Mouse (Mus musculus): ENCODE measurements around the gene Papola. TPM values are rescaled to one million over a fixed set of nuclear protein-coding genes. Genes with fewer than 3 reads are reported as not detected.

The Papola gene
- polyA plus RNA-seq (2016; fragmentation: Nextera tagmentation; extraction: Ambion mirVana), result 326 and 334 TPM in 2 replicates

- peak; percentile 95 for ATAC-seq (ENCODE audit: low FRiP score)
- peak within 1 kb of the TSS; percentile 89 for H3K9ac ChIP-seq
- H3K27ac ChIP-seq, result peak within 1 kb of the TSS; percentile 96
- H3K4me1 ChIP-seq, result peaks cover 22% of the 10 kb centered on the region
- no peaks in the 10 kb centered on the region for H3K27me3 ChIP-seq
- H3K36me3 ChIP-seq (replicated peaks), result peaks cover 3% of the 10 kb centered on the region
- no peaks in the 10 kb centered on the region for H3K9me3 ChIP-seq
- under 1% methylated on average over 67 of the region's 85 CpGs for WGBS
- H3K4me2 ChIP-seq, result peak within 1 kb of the TSS; percentile 87
- peak within 1 kb of the TSS; percentile 96 for H3K4me3 ChIP-seq (replicated peaks)
Observed at GRCm38 (mm10) chr12:105784196-105784999, at the start of gene Papola. TSS of gene Papola (plus strand) at chr12:105784694.

- Histone ChIP-seq H3K36me3 (replicated peaks) (no peaks in the 10 kb centered on the region), H3K27ac (no peak overlapping the region), H3K4me1 (no peaks in the 10 kb centered on the region), H3K27me3 (no peaks in the 10 kb centered on the region), H3K4me3 (replicated peaks) (no peak overlapping the region), H3K9ac (no peak overlapping the region), H3K4me2 (no peak overlapping the region), H3K9me3 (no peaks in the 10 kb centered on the region)
- ATAC-seq (ENCODE audit: low FRiP score), result no peak
- WGBS, result 72% methylated on average over 7 of the region's 7 CpGs
Observed at GRCm38 (mm10) chr12:105735226-105735888, 49.1 kb upstream of the Papola start.

GRCm38 (mm10) chr12:105735889-105736251 lies 48.6 kb upstream of the Papola start:
- Histone ChIP-seq H3K27me3 (no peaks in the 10 kb centered on the region), H3K4me3 (replicated peaks) (no peak overlapping the region), H3K27ac (no peak overlapping the region), H3K36me3 (replicated peaks) (no peaks in the 10 kb centered on the region), H3K9me3 (no peaks in the 10 kb centered on the region), H3K4me1 (no peaks in the 10 kb centered on the region), H3K4me2 (no peak overlapping the region), H3K9ac (no peak overlapping the region)
- 90% methylated on average over 6 of the region's 6 CpGs for WGBS
- ATAC-seq (ENCODE audit: low FRiP score), result no peak

- H3K4me1 ChIP-seq, result no peaks in the 10 kb centered on the region
- H3K36me3 ChIP-seq (replicated peaks), result no peaks in the 10 kb centered on the region
- no peak overlapping the region for H3K4me3 ChIP-seq (replicated peaks)
- H3K9ac ChIP-seq, result no peak overlapping the region
- no peak for ATAC-seq (ENCODE audit: low FRiP score)
- H3K4me2 ChIP-seq, result no peak overlapping the region
- H3K27me3 ChIP-seq, result no peaks in the 10 kb centered on the region
- H3K27ac ChIP-seq, result no peak overlapping the region
- no peaks in the 10 kb centered on the region for H3K9me3 ChIP-seq
- 88% methylated on average over 15 of the region's 15 CpGs for WGBS
Observed at GRCm38 (mm10) chr12:105738316-105739096, 46.0 kb upstream of the Papola start.

GRCm38 (mm10) chr12:105739656-105740055 lies 44.8 kb upstream of the Papola start:
- Histone ChIP-seq H3K36me3 (replicated peaks) (no peaks in the 10 kb centered on the region), H3K27ac (no peak overlapping the region), H3K9ac (no peak overlapping the region), H3K27me3 (no peaks in the 10 kb centered on the region), H3K4me3 (replicated peaks) (no peak overlapping the region), H3K4me1 (no peaks in the 10 kb centered on the region), H3K9me3 (no peaks in the 10 kb centered on the region), H3K4me2 (no peak overlapping the region)
- ATAC-seq (ENCODE audit: low FRiP score), result no peak
- WGBS, result 91% methylated on average over 8 of the region's 8 CpGs

GRCm38 (mm10) chr12:105748114-105748513 lies 36.4 kb upstream of the Papola start:
- 92% methylated on average over 5 of the region's 5 CpGs for WGBS
- Histone ChIP-seq H3K4me2 (no peak overlapping the region), H3K9me3 (no peaks in the 10 kb centered on the region)

GRCm38 (mm10) chr12:105753813-105754212 lies 30.7 kb upstream of the Papola start:
- 0 out of 2 replicates have a peak, but pooled peaks cover 3% of the 10 kb centered on the region for H3K9me3 ChIP-seq
- no peaks in the 10 kb centered on the region for H3K36me3 ChIP-seq (replicated peaks)
- H3K9ac ChIP-seq, result no peak overlapping the region
- H3K27ac ChIP-seq, result no peak overlapping the region
- WGBS, result 94% methylated on average over 10 of the region's 10 CpGs
- no peak for ATAC-seq (ENCODE audit: low FRiP score)
- no peaks in the 10 kb centered on the region for H3K27me3 ChIP-seq
- H3K4me2 ChIP-seq, result no peak overlapping the region
- no peak overlapping the region for H3K4me3 ChIP-seq (replicated peaks)
- 0 out of 2 replicates have a peak, but pooled peaks cover 4% of the 10 kb centered on the region for H3K4me1 ChIP-seq

More at GRCm38 (mm10) chr12:105748114-105748513, 36.4 kb upstream of the Papola start:
- no peaks in the 10 kb centered on the region for H3K36me3 ChIP-seq (replicated peaks)
- H3K4me3 ChIP-seq (replicated peaks), result no peak overlapping the region
- no peak overlapping the region for H3K27ac ChIP-seq
- no peaks in the 10 kb centered on the region for H3K27me3 ChIP-seq
- ATAC-seq (ENCODE audit: low FRiP score), result no peak
- no peak overlapping the region for H3K9ac ChIP-seq
- no peaks in the 10 kb centered on the region for H3K4me1 ChIP-seq

- Histone ChIP-seq H3K9me3 (0 out of 2 replicates have a peak, but pooled peaks cover 3% of the 10 kb centered on the region), H3K27me3 (no peaks in the 10 kb centered on the region), H3K4me1 (0 out of 2 replicates have a peak, but pooled peaks cover 4% of the 10 kb centered on the region), H3K36me3 (replicated peaks) (no peaks in the 10 kb centered on the region), H3K4me3 (replicated peaks) (no peak overlapping the region), H3K4me2 (no peak overlapping the region), H3K9ac (no peak overlapping the region), H3K27ac (no peak overlapping the region)
- no peak for ATAC-seq (ENCODE audit: low FRiP score)
- WGBS, result 48% methylated on average over 15 of the region's 15 CpGs
Observed at GRCm38 (mm10) chr12:105757816-105758497, 26.5 kb upstream of the Papola start.

- Histone ChIP-seq H3K4me3 (replicated peaks) (no peak overlapping the region), H3K9ac (no peak overlapping the region), H3K4me1 (0 out of 2 replicates have a peak, but pooled peaks cover 4% of the 10 kb centered on the region), H3K27ac (no peak overlapping the region), H3K9me3 (0 out of 2 replicates have a peak, but pooled peaks cover 3% of the 10 kb centered on the region), H3K36me3 (replicated peaks) (no peaks in the 10 kb centered on the region), H3K4me2 (no peak overlapping the region), H3K27me3 (no peaks in the 10 kb centered on the region)
- ATAC-seq (ENCODE audit: low FRiP score), result no peak
- 85% methylated on average over 2 of the region's 2 CpGs for WGBS
Observed at GRCm38 (mm10) chr12:105758911-105759310, 25.6 kb upstream of the Papola start.

- Histone ChIP-seq H3K27me3 (no peaks in the 10 kb centered on the region), H3K9me3 (0 out of 2 replicates have a peak, but pooled peaks cover under 1% of the 10 kb centered on the region), H3K36me3 (replicated peaks) (no peaks in the 10 kb centered on the region), H3K9ac (no peak overlapping the region), H3K4me1 (0 out of 2 replicates have a peak, but pooled peaks cover 4% of the 10 kb centered on the region), H3K4me2 (no peak overlapping the region), H3K4me3 (replicated peaks) (no peak overlapping the region), H3K27ac (no peak overlapping the region)
- ATAC-seq (ENCODE audit: low FRiP score), result no peak
- WGBS, result 80% methylated on average over 10 of the region's 10 CpGs
Observed at GRCm38 (mm10) chr12:105759849-105760478, 24.5 kb upstream of the Papola start.

GRCm38 (mm10) chr12:105761171-105761570 lies 23.3 kb upstream of the Papola start:
- Histone ChIP-seq H3K27ac (no peak overlapping the region), H3K36me3 (replicated peaks) (no peaks in the 10 kb centered on the region), H3K4me1 (0 out of 2 replicates have a peak, but pooled peaks cover 4% of the 10 kb centered on the region), H3K27me3 (no peaks in the 10 kb centered on the region), H3K4me3 (replicated peaks) (no peak overlapping the region), H3K9ac (no peak overlapping the region), H3K9me3 (no peaks in the 10 kb centered on the region), H3K4me2 (no peak overlapping the region)
- no peak for ATAC-seq (ENCODE audit: low FRiP score)
- 77% methylated on average over 11 of the region's 11 CpGs for WGBS

Measured in forebrain, embryonic 12.5 days (tissue).